Mouse (Mus musculus) thymus, adult 18-20 months (tissue): ENCODE results near the gene Akr1c20.

Experiments used
- DNase-seq, 2 experiments: peaks; one replicate each; pipeline ENCODE4 v3.0.0; 2022; ENCODE audit warnings: mixed read lengths in 2 of 2

The Akr1c20 gene

DNA sequence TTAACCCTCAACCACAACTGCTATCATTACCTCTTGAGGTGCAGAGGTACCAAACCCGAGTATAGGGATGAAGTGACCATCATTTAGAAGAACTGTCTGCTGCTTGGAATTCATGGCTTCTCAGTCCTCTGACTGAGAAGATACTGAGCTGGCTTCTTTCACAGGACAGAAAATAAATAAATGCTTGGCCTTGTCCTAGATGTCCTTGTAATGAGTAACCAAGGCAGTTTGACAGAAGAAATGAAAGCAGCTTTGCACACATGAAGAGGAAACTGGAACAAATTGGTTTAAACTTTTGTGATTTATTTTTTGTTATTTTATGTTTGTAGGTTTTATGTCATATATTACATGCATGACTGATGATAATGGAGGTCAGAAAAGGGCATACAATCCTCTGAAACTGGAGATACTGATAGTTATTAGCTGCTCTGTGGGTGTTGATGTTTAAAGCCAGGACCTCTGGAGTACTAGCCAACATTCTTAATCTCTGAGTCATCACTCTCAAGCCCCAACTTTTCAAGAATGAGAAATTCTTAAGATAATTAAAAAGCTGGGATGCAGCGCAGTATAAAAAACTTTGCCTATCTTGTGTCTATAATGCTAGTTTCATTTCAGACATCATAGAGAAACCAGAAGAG is at the start of gene Akr1c20:
Gene Akr1c20, minus strand, starts transcription at position 145 of the 638 bp plus-strand sequence.
- DNase-seq = no peak

DNA sequence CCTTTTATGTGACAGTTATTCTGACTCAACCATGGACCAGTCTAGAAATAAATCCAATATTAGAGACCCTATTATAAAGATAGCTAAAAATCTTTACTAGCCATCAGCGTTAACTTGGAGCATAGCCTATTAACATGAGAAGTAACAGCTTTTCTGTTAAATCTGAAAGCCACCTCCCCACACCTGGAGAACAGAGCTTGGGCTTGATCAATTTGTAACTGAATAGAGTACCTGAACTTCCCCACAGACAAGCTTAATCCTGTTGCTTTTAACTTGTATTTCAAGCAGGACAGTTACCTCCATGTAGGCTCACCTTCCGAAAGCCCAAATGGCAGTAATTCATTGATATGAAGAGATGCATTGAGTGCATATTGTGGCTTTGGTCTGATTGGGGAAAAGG is 42.9 kb upstream of the Akr1c20 start:
- no peak for DNase-seq

DNA sequence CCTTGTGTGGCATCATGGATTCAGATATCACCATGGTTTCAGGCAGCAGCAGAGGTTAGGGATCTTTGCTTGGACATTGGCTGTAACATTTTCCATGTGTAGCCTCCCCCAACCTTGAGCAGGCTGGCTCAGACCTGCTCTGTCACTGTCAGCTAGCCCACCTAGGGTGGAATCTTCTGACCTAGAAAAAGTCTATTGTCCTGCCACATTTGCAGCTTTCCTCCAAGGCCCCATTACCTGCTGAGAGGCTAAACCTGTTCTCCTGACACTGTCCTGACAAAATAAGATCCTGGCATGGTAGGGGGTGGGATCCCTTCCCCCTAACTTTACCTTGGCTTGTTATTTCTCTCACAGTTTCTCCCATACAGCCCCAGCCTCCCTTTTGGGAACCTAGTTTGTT is 37.4 kb upstream of the Akr1c20 start:
- no peak for DNase-seq

DNA sequence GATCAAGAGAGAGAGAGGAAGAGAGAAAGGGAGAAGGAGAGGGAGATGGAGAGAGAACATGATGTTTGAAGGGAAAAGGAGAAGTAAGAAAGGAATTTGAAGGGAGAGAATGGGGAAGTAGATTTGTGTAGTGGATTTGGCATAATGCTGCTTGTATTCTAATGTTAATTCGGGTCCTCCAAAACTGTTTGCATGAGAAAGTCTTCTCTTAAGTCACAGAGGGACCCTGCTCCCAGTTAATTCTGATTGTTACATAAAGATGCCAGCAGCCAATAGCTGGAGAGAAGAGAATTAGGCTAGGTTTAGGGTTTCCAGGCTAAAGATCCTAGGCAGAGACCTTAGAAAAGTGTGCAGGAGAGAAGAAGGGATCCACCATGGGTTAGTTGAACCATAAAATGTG is 36.0 kb upstream of the Akr1c20 start:
- DNase-seq = no peak

DNA sequence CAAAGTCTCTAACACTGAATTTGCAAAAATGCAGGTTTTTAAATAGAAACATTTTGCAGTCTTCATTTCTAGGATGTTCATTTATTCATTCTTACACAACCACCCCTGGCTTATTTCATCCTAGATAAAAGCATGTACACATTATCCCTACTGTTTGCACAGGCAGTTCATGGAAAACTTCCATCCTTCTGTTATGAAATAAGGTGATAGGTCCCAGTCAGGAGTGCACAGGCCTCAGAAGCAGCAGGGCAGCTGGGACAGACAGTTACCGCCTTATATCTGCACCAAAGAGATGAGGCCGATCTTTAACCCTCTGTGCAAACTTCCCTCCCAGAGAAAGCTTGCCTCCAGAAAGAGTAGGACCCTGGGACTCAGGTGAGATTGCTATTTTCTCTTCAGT is 8.3 kb downstream of the Akr1c20 start:
- no peak for DNase-seq

DNA sequence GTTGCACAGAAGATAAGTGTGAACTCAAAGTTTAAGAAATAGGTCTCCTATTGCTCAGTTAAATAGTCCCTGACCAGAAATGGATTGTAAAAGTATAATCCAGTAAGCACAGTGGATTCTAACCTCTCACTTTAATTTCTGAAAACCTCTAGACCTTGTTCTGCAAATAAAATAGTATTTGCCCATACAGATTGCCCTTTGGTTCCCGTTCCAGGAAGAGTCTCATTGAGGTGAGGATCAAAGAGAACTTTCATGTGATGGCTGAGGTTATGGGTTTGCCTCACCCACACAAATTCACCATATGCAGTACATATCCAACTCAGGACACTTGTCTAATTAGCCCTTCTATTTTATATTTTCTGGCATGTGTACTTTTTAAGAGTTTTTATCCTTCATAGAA is 55.2 kb downstream of the Akr1c20 start:
- no peak for DNase-seq

DNA sequence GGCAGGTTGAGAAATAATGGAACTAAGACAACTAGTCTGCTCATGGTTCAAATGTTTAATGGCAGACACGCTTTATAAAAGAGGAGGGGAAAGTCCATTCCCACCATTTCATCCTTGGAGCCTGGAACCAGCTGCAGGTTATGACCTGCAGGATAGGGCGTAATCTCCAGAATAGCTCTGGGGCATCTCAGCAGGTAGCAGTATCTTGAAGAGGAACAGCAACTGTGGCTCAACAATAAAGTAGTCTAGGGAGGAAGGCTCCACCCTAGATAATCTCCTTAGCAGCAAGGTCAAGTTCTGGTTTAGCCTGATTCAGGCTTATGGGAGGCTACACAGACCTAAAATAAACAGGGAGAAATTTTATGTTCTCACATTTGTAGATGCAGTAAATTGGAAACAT is 57.5 kb downstream of the Akr1c20 start:
- DNase-seq = no peak
